Mouse (Mus musculus) embryonic facial prominence, embryonic 15.5 days (tissue): ENCODE data around the gene Ube2c. TPM values are rescaled to one million over a fixed set of nuclear protein-coding genes. Genes with fewer than 3 reads are reported as not detected.

Source experiments
- ATAC-seq: fragments of 200-750 bp; cut with Nextera tagmentation; 2 replicates; pipeline ENCODE4 v1.8.0; 2017; ENCODE audit warnings: low read depth, moderate TSS enrichment; ENCODE audit not compliant: insufficient number of reproducible peaks, low FRiP score, low TSS enrichment
- H3K27ac ChIP-seq: fragments of 300-500 bp; sonication (generic); replicated peaks from 2 replicates; pipeline ENCODE4 v1.5.1; 2015; ENCODE audit warnings: mild to moderate bottlenecking, inconsistent platforms
- H3K27me3 ChIP-seq: fragments of 300-500 bp; sonication (generic); 2 replicates; pipeline ENCODE4 v1.6.1; 2015; ENCODE audit warnings: inconsistent platforms
- H3K36me3 ChIP-seq: fragments of 300-500 bp; sonication (generic); 2 replicates; pipeline ENCODE4 v1.6.1; 2015; ENCODE audit warnings: mild to moderate bottlenecking, inconsistent platforms
- H3K4me1 ChIP-seq: fragments of 300-500 bp; sonication (generic); 2 replicates; pipeline ENCODE4 v1.6.1; 2015; ENCODE audit warnings: inconsistent platforms
- H3K4me2 ChIP-seq: fragments of 300-500 bp; sonication (generic); replicated peaks from 2 replicates; pipeline ENCODE4 v1.6.1; 2015; ENCODE audit warnings: mild to moderate bottlenecking, inconsistent platforms
- H3K4me3 ChIP-seq: fragments of 300-500 bp; sonication (generic); replicated peaks from 2 replicates; pipeline ENCODE4 v1.5.1; 2015; ENCODE audit warnings: mild to moderate bottlenecking, inconsistent platforms
- H3K9ac ChIP-seq: fragments of 300-500 bp; sonication (generic); 2 replicates; pipeline ENCODE4 v1.6.1; 2015; ENCODE audit warnings: inconsistent platforms
- H3K9me3 ChIP-seq: fragments of 300-500 bp; sonication (generic); replicated peaks from 2 replicates; pipeline ENCODE4 v1.6.1; 2016; ENCODE audit warnings: inconsistent platforms
- WGBS: fragments of 180-500 bp; shearing (Covaris S2); methylation state at CpG from one replicate; pipeline ENCODE4 v1.1.7; 2015; 5-methylcytosine and 5-hydroxymethylcytosine counted together
- polyA plus RNA-seq: library from polyadenylated mRNA; unstranded; fragments of >200 nt; fragmentation: Nextera tagmentation; extraction: Ambion mirVana; gene quantifications from 2 replicates; pipeline ENCODE4 v1.2.1, GENCODE M21; 2015

Gene Ube2c
- polyA plus RNA-seq = 297 and 302 TPM in 2 replicates

DNA sequence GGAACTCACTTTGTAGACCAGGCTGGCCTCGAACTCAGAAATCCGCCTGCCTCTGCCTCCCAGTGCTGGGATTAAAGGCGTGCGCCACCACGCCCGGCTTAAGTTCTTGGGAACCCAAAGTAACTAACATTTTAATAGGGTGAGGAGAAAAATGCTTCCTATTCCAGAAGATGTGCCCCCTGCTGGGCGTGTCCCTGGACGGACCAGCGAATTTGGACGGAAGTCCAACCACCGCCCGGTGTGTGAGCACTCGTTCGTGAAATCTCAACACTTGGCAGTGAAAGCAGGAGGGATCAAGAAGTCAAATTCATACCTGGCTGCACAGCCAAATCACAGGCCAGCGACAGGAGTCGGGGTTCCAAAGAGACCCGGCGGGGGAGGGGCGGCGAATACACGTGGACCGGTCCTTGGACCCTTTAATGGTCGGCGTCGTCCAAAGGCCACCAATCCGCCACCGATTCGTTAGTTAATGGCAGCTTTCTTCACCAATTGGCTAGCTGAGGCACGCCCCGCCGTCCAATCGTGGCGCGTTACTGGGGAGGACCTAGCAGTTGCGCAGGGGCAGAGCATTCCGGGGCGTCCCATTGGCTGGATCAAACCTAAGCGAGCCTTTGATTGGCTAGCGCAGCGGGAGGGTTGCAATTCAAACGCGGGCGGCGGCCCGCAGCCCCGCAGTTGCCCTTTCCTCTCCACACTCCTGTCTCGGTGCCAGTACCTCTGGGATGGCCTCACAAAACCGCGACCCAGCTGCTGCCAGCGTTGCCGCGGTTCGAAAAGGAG lies at the start of gene Ube2c:
TSS of gene Ube2c (plus strand) at position 641 of the 780 bp plus-strand sequence.
- 2% methylated on average over 53 of the region's 53 CpGs for WGBS
- peak within 1 kb of the TSS; percentile 66 for H3K4me3 ChIP-seq
- H3K9me3 ChIP-seq = no peaks in the 10 kb centered on the region
- peak within 1 kb of the TSS; percentile 53 for H3K9ac ChIP-seq
- ATAC-seq = peak; percentile 98
- peaks cover 56% of the 10 kb centered on the region for H3K36me3 ChIP-seq
- peaks cover 30% of the 10 kb centered on the region for H3K4me1 ChIP-seq
- no peaks in the 10 kb centered on the region for H3K27me3 ChIP-seq
- H3K27ac ChIP-seq = peak within 1 kb of the TSS; percentile 65
- peak within 1 kb of the TSS; percentile 96 for H3K4me2 ChIP-seq

DNA sequence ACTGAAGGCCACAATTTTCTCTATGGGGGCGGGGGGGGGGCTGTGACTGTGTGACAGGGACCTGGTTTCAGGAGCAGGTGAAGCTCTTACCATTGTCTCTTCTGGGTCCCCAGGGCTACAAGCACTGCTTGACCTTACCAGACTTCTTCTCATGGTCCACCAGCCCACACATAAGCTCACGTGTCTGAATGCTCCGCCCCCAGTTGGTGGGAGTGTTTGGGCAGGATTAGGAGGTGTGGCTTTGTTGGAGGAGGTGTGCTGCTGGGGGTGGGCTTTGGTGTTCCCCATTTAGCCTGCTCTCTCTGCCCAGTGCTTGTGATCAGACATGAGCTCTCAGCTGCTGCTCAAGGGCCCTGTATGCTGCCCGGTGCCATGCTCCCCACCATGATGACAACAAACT lies 46.4 kb upstream of the Ube2c start:
- no peak overlapping the region for H3K4me2 ChIP-seq
- no peak overlapping the region for H3K4me3 ChIP-seq
- H3K9me3 ChIP-seq = no peaks in the 10 kb centered on the region
- no peak overlapping the region for H3K9ac ChIP-seq
- 65% methylated on average over 4 of the region's 4 CpGs for WGBS
- no peaks in the 10 kb centered on the region for H3K36me3 ChIP-seq
- no peaks in the 10 kb centered on the region for H3K27me3 ChIP-seq
- H3K27ac ChIP-seq = no peak overlapping the region
- H3K4me1 ChIP-seq = no peaks in the 10 kb centered on the region
- no peak for ATAC-seq

GRCm38 (mm10) chr2:164725895-164726619 lies 43.6 kb upstream of the Ube2c start:
- Histone ChIP-seq H3K4me2 (no peak overlapping the region), H3K36me3 (no peaks in the 10 kb centered on the region), H3K27me3 (no peaks in the 10 kb centered on the region), H3K4me3 (no peak overlapping the region), H3K9ac (no peak overlapping the region), H3K9me3 (no peaks in the 10 kb centered on the region), H3K4me1 (no peaks in the 10 kb centered on the region), H3K27ac (no peak overlapping the region)
- WGBS = 17% methylated on average over 6 of the region's 6 CpGs
- ATAC-seq = 0 out of 2 replicates have a peak, but pooled peaks have one; percentile 51

- no peaks in the 10 kb centered on the region for H3K36me3 ChIP-seq
- H3K4me1 ChIP-seq = no peaks in the 10 kb centered on the region
- no peak overlapping the region for H3K9ac ChIP-seq
- no peak for ATAC-seq
- WGBS = 75% methylated on average over 5 of the region's 5 CpGs
- no peak overlapping the region for H3K27ac ChIP-seq
- no peaks in the 10 kb centered on the region for H3K27me3 ChIP-seq
- H3K4me3 ChIP-seq = no peak overlapping the region
- no peaks in the 10 kb centered on the region for H3K9me3 ChIP-seq
- H3K4me2 ChIP-seq = no peak overlapping the region
Measured at GRCm38 (mm10) chr2:164731719-164732118, 38.0 kb upstream of the Ube2c start.

GRCm38 (mm10) chr2:164733259-164733658 lies 36.4 kb upstream of the Ube2c start:
- ATAC-seq = no peak
- H3K27ac ChIP-seq = no peak overlapping the region

DNA sequence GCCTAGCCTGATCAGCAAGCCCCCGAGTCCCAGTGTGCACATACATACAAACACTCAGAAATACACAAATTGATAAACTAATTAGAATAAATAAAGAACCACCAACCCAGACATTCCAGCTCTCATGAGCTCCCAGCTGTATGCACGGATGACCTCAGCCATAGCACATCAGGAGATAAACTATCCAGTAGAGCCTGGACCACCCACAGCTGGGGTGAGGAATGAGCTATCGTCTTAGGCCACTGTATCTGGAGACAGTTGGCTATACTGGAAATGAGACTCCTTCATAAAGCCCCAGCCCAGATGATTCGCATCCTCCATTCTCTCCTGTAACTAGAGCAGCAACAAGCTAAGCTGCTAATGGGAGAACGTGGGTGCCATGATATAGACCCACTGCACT lies 34.9 kb upstream of the Ube2c start:
- Histone ChIP-seq H3K4me2 (no peak overlapping the region), H3K9me3 (no peaks in the 10 kb centered on the region), H3K36me3 (no peaks in the 10 kb centered on the region), H3K9ac (no peak overlapping the region), H3K27me3 (no peaks in the 10 kb centered on the region), H3K4me1 (no peaks in the 10 kb centered on the region), H3K4me3 (no peak overlapping the region), H3K27ac (no peak overlapping the region)
- ATAC-seq = no peak
- WGBS = 80% methylated on average over 5 of the region's 5 CpGs

More at GRCm38 (mm10) chr2:164733259-164733658, 36.4 kb upstream of the Ube2c start:
- WGBS = 88% methylated on average over 2 of the region's 2 CpGs
- H3K9ac ChIP-seq = no peak overlapping the region
- H3K27me3 ChIP-seq = no peaks in the 10 kb centered on the region
- no peak overlapping the region for H3K4me2 ChIP-seq
- H3K36me3 ChIP-seq = no peaks in the 10 kb centered on the region
- no peak overlapping the region for H3K4me3 ChIP-seq
- no peaks in the 10 kb centered on the region for H3K4me1 ChIP-seq
- H3K9me3 ChIP-seq = no peaks in the 10 kb centered on the region

GRCm38 (mm10) chr2:164735446-164735845 lies 34.3 kb upstream of the Ube2c start:
- 72% methylated on average over 5 of the region's 5 CpGs for WGBS
- Histone ChIP-seq H3K4me2 (no peak overlapping the region), H3K9ac (no peak overlapping the region), H3K4me1 (no peaks in the 10 kb centered on the region), H3K4me3 (no peak overlapping the region), H3K36me3 (no peaks in the 10 kb centered on the region), H3K27me3 (no peaks in the 10 kb centered on the region), H3K9me3 (no peaks in the 10 kb centered on the region), H3K27ac (no peak overlapping the region)
- ATAC-seq = no peak

GRCm38 (mm10) chr2:164737377-164738090 lies 32.2 kb upstream of the Ube2c start:
- H3K9ac ChIP-seq = no peak overlapping the region
- WGBS = 51% methylated on average over 3 of the region's 3 CpGs
- no peaks in the 10 kb centered on the region for H3K27me3 ChIP-seq
- no peak overlapping the region for H3K27ac ChIP-seq
- no peaks in the 10 kb centered on the region for H3K36me3 ChIP-seq
- no peaks in the 10 kb centered on the region for H3K9me3 ChIP-seq
- ATAC-seq = no peak
- no peaks in the 10 kb centered on the region for H3K4me1 ChIP-seq
- no peak overlapping the region for H3K4me2 ChIP-seq
- no peak overlapping the region for H3K4me3 ChIP-seq

DNA sequence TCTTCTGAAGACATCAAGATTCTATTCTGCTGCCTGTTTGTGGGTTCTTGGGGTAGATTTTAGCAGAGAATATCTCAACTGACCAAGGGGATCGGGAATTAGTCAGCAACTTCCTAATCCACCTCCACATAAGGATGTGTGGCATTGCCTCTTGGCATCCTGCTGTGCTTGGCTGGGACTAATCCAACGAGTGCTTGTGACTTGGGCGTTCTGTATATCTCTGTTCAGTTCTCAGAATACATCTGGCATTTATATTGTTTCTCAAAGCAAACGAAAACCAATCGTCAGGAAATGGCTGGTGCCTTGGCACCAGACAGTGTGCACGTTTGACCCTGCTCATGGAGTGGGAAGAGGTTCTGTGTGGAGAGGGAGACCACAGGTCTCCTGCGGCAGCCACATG lies 29.8 kb upstream of the Ube2c start:
- no peaks in the 10 kb centered on the region for H3K27me3 ChIP-seq
- H3K9ac ChIP-seq = no peak overlapping the region
- ATAC-seq = no peak
- H3K4me1 ChIP-seq = peaks cover 1% of the 10 kb centered on the region; the same call in 1 of the 2 replicates
- H3K4me3 ChIP-seq = no peak overlapping the region
- WGBS = 42% methylated on average over 7 of the region's 7 CpGs
- H3K36me3 ChIP-seq = no peaks in the 10 kb centered on the region
- H3K4me2 ChIP-seq = no peak overlapping the region
- H3K27ac ChIP-seq = no peak overlapping the region
- H3K9me3 ChIP-seq = no peaks in the 10 kb centered on the region

- 71% methylated on average over 13 of the region's 13 CpGs for WGBS
- Histone ChIP-seq H3K4me1 (peaks cover 21% of the 10 kb centered on the region), H3K4me2 (peak overlapping the region; percentile 78), H3K27ac (no peak overlapping the region), H3K4me3 (peak overlapping the region; percentile 95), H3K36me3 (peaks cover 22% of the 10 kb centered on the region), H3K9me3 (no peaks in the 10 kb centered on the region), H3K27me3 (no peaks in the 10 kb centered on the region), H3K9ac (peak overlapping the region; percentile 88; the same call in 1 of the 2 replicates)
- ATAC-seq = no peak
Measured at GRCm38 (mm10) chr2:164744987-164745386, 24.7 kb upstream of the Ube2c start.

DNA sequence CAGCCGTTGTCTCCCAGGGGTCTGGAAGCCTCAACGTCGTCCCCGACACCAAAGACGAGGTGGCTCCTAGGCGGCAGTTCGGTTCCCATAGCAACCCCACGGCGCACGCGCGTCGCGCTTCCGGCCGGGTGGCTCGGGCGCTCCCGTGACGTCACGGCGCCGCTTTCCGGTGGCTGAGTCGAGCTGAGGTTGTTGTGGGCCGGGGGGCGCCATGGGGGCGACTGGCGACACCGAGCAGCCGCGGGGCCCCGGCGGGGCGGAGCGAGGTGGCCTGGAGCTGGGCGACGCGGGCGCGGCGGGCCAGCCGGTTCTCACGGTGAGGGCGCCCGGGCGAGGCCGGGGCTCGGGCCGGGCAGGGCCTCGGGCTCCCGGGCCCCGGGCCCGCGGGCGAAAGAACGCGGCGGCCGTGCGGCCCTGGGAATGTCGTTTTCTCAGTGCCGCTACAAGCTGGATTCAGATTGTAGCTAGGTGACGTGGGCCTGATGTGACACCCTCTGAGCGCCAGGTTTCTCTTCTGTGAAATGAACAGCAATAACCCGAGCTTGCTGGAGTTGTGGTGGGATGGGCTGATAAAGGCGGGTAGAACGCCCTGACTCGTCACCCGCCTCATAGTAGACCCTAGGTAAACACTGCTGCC lies 23.7 kb upstream of the Ube2c start, which contains the start of the genes Wfdc3 and Dnttip1:
TSS of gene Wfdc3 (minus strand) at position 89 of the 637 bp plus-strand sequence.
TSS of gene Dnttip1 (plus strand) at position 141 of the 637 bp plus-strand sequence.
- Histone ChIP-seq H3K9me3 (no peaks in the 10 kb centered on the region), H3K36me3 (peaks cover 32% of the 10 kb centered on the region), H3K27ac (peak within 1 kb of the TSS; percentile 72), H3K27me3 (no peaks in the 10 kb centered on the region), H3K9ac (peak within 1 kb of the TSS; percentile 88), H3K4me1 (peaks cover 21% of the 10 kb centered on the region), H3K4me3 (peak within 1 kb of the TSS; percentile 95), H3K4me2 (peak within 1 kb of the TSS; percentile 78)
- under 1% methylated on average over 68 of the region's 70 CpGs for WGBS
- peak; percentile 84 for ATAC-seq
